Mouse (Mus musculus): ENCODE results near the gene Apol10b.
"Not testable (repeated sequence)": the region's sequence is repeated elsewhere in the genome, so short reads cannot be mapped to it uniquely, and the experiment has no call there.

The Apol10b gene

DNA sequence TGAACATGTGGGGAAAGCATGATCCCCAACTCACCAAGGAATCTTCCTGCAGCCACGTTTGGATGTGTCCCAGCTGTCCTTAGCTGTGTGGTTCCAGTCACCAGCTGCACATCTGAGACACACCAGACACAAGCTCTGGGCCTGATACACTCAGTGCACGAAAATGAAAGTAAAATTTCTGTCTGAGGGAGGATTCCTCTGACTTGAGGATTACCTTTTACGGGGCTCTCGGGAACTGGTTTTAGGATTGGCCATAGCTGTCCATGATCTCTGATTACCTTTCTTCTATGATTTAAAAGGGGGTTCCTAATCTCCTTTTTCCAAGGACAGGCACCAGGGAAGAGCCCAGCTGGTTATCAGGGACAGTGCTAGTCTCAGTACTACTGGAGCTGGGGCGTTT is at the start of gene Apol10b:
Apol10b (minus strand) TSS at position 165 of the 400 bp plus-strand sequence.
- DNase-seq, result no peak

DNA sequence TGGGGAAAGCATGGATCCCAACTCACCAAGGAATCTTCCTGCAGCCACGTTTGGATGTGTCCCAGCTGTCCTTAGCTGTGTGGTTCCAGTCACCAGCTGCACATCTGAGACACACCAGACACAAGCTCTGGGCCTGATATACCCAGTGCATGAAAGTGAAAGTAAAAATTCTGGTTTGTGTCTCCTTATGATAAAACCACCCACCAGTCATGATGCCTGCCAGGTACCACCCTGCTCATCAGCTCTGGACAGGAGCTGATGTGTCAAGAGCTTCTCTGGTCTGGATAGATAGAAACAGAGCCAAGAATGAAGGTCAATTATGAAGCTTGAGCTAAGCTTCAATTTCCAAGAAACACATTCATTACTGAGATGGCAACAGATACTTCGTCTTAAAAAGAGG is 47.3 kb upstream of the Apol10b start, which contains the start of gene Apol11b:
Apol11b (minus strand) TSS at position 111 of the 400 bp plus-strand sequence.
- DNase-seq, result not testable (repeated sequence)

DNA sequence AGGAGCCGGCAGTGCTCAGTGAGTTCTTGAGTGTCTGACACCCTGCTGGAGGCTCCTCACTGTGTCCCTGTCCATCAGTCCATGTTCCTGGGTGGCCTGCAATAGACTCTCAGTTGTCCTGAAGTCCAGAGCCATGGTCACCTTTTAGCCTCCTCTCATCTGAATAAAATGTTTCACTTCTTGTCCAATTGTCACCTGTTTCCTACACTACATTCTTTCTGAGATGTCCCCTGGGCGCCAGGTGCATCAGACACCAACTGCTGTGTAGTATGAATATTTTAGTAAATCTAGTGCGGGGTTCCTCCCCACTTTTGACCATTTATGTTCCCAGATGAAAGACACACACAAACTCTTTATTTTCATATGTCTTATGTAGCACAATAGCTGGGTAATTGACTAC is 33.9 kb upstream of the Apol10b start:
- not testable (repeated sequence) for DNase-seq

DNA sequence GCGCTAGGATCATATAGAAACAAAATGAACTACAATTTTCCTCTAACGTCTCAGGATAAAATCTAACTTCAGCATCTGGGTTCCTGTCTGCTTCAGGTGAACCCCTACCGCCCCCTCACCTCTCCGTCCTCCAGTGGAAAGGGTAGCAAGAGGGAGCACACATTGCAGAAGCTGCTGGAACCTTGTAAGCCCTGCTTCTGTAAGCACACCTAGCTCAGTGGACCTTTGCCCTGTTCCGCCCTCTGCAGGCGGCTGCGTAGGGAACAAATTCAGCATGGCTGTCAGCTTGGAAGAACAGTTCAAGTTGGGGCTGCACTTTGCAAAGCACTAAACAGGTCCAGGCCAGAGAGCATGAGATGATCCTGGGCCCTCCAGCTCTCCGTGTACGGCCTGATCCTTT is 32.7 kb upstream of the Apol10b start:
- not testable (repeated sequence) for DNase-seq

DNA sequence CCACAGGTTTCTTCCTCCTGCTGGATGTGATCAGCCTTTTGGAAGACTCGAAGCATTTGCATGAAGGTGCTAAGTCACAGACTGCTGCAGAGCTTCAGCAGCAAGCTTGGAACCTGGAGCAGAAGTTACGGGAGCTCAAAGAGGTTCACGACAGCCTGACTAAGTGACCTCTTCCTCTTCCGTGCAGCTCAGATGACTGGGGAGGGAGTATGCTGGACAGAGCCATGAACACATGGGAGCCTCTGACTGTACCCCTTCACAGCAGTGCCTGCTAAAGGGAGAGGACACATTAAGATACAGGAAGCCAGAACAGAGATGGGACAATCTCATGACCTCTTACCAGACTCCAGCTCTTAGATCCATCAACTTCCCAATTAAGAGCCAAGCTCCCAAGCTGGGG is 30.5 kb upstream of the Apol10b start:
- DNase-seq, result not testable (repeated sequence)

DNA sequence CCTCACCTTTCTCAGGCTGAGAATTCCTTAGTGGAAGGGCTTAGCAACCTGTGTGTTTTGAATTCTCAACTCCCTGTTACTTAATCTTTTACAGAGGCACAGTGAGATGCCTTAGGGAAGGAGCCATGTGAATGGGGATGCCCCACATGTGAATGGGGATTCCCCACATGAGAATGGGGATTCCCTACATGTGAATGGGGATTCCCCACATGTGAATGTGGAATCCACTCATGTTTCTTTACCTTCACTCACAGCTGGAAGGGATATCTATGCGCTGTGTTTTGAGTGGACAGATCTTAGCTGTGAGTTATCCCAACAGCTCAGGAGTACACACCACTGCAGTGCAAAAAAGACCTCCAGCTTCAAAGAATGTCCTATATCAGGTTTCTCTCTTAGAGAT is 28.8 kb upstream of the Apol10b start:
- DNase-seq, result no peak

DNA sequence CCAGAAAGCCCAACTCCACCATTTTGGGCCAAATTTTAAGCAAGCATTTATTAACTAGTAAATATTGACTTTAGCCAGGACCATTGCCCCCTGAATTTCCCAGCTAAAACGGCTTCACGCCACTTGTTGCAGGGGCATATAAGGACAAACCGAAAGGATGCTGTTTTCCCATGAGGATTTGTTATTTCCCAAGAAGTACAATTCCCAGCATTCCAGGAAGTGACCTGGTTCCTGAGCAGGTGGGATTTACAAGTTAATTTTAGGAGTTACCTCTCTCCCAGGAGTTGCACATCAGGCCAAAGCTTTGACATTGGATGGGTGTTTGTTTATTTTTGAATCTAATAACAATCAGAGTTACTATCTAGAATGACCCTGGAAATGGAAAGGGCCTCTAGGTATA is 10.1 kb upstream of the Apol10b start:
- DNase-seq, result no peak

DNA sequence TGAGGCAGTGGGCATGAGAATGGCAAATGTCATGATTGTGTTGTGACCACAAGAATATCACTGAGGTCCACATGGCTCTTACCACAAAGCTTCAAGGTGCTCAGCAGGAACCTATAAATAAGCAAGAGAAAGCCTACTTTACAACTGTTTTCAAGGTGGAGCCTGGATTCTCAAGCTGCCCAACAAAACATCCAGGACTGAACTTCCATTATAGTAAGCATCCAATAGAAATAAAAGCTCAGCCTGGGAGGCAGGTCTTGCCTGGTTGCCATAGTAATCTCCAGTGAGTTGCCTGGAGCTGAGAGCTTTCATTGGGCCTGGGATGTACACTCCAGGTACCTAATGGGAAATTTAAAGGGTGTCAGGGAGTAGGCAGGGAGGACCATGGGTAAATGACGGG is 3.0 kb upstream of the Apol10b start, which contains the start of gene Gm36245:
Gm36245 (plus strand) TSS at position 301 of the 400 bp plus-strand sequence.
- DNase-seq, result no peak

DNA sequence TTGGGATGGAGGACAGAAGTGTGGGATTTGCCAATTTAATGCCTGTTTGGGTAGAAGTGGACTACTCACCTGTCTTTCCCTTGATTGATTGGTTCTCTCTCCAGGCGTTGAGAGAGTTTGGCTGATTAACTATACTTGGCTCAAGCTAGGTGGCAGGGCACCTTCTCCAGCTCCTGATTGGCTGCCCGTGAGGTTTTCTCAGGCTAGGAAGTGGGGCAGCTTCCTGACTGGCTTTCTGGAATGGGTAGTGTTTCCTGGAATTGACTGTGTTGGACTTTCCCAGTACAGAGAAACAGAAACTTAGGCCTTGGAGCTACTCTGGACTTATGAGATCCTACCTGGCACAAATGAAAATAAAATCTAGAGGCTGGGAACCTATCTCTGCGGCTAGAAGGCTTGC is 2.5 kb upstream of the Apol10b start:
- peak; percentile 6 to 30 for DNase-seq

DNA sequence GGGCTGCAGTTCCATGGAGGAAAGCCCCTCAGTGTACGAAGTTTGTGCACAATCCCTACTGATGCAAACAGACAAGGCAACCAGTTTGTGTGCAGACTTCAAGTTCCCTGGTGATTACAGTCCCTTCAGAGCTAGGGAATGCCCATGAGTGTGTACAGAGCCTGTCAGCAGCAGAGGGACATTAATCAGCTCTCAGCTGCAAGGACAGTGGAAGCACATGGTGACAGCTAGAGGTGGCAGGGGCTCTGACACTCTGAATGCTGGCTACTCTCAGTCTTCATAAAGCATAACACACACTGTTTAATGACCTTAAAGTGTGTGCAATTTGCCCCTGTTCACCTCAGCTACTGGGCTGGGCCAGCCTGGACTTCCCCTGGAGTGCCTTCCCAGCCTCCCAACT is 2.4 kb downstream of the Apol10b start:
- DNase-seq, result no peak

DNA sequence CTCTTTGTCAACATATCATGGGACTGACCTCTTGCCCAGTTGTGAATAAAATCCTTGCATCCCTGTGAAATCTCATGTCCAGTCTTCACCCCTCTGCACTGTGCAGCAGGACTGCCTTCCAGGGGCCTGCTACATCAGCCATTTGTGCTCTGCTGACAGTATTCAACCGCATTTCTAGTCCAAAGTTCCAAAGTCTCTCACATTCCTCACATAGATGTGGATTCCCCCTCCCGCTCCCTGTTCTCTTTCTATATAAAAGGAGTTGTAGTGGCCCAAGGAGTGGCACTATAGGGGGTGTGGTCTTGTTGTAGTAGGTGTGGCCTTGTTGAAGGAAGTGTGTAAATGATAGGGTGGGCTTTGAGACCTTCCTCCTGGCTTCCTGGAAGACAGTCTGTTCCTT is 5.0 kb downstream of the Apol10b start:
- no peak for DNase-seq

DNA sequence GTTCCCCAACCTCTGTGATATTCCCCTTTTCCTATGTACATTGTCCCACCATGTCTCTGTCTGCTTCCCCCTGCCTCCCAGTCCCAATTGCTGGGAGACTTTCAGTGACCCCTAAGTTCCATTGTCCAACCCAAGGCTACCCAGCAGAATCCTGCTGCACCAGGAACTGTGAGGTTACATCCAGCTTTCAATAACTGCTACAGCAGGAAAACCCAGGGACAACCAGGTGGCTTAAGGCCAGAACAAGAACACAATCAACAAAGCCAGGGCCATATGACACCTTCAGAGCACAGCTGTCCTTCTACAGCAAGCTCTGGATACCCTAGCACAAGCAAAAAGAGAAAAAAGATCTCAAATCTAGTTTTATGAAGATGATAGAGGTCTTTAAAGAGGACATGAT is 6.9 kb downstream of the Apol10b start:
- DNase-seq, result no peak

DNA sequence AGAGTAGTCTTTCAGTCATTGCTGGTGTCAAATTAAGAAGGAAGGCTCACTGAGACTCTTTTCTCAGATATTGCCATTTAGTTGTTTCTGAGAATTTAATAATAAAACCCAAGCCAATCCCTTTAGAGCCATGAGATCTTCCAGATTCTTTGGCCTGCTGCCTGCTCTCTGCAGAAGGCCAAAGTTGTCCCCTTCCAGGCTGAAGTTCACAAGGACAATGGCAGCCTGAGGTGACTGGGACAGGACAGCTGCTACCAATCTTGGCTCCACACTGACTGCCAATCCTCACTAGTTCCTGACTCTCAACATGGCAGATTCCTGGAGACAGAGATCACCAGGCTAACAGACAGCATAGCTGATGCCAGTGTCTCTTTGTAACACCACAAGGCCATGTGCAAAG is 8.9 kb downstream of the Apol10b start:
- no peak for DNase-seq

DNA sequence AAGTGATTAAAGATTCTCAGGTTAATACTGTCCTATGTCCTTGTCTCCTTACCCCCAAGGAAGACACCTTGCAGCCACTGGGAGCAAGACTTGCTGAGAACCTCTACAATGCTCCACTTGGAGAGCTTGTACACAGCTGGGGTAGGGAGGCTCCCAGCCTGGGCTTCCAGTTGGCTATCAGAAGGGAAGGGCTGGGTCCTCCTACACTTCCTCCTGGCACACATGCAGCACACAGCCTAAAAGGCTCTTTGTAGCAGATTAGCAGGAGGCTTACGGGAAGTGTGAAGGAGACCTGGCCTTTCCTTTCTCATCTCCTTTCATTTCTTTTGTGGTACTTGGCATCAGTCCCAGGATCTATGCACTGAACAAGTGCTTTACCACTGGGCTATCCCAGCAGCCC is 14.2 kb downstream of the Apol10b start:
- peak; percentile 32 to 67 for DNase-seq

DNA sequence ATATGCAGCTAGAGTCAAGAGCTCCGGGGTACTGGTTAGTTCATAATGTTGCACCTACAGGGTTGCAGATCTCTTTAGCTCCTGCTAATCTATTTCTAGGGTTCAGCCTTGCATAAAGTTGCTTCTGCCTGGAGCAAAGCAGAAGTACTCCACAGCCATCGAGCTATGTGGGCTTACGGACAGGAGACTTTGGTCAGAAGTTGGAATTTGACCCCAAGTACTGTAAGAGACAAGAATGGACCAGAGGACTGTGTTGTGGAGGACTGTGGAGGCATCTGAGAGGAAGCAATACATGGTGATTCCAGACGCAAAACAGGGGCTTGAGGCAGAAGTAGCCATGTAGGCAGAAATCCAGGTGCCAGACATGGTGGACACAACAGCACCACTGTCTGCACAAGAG is 16.6 kb downstream of the Apol10b start:
- DNase-seq, result no peak

DNA sequence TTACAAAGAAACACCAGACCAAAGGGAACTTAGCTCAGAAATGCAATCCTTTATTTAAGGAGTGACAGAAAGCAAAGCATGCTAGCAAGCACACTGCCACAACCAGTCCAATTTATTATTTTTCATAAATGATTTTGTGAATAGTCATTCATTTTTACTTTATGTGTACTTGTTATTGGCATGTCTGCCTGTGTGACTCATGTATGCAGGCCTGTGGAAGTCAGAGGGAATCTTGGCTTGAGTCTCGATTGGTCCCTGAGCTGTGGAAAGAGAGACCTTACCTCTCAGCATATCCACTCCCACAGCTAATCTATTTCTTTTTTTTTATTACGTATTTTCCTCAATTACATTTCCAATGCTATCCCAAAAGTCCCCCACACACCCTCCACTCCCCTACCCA is 17.1 kb downstream of the Apol10b start:
- no peak for DNase-seq

DNA sequence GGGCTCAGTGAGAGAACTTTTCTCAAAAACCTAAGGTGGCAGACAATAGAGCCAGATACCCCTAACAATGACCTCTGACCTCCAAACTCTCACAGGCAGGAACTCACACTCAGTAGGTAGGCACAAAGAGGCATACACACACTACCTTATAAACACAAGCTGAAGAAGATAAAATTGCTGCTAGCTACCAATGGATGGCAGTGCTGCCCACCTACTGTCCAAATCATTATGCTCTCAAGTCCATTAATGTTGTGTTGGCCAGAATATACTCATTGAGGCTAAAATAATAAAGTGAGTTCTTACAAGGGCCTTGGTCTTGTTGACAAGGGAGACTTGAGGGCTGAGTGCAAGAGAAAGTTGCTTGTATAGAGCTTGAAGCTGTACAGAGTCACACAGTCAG is 32.7 kb downstream of the Apol10b start:
- DNase-seq, result no peak

DNA sequence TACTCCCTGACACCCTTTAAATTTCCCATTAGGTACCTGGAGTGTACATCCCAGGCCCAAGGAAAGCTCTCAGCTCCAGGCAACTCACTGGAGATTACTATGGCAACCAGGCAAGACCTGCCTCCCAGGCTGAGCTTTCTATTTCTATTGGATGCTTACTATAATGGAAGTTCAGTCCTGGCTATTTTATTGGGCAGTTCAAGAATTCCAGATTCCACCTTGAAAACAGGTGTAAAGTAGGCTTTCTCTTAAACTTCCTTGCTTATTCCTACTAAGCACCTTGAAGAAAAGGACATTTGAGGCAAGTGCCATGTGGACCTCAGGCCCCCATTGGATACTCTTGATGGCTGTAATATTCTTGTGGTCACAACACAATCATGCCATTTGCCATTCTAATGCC is 34.1 kb downstream of the Apol10b start, which contains the start of gene 1700025B11Rik:
1700025B11Rik (minus strand) TSS at position 101 of the 400 bp plus-strand sequence.
- DNase-seq, result no peak

DNA sequence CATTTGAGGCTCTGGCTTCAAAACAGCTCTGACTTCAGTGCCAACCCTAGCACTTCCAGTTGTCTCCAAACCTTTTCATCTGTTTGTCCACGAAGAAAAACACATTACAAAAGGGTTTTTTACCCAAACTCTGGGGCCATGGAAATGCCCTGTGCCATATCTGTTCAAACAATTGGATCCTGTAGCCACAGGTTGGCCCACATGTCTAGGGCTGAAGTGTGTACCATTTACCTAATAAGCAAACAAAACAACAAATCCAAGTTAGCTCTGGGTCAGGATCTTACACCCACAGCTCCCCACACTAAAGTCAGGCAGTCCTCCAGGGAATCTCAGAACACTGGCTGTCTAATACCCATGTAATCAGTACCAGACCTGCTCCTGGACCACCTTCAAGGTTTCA is 56.7 kb downstream of the Apol10b start:
- not testable (repeated sequence) for DNase-seq

Measured in lung, postnatal 4 days (tissue).